Mouse (Mus musculus): ENCODE data around the gene Avl9. TPM values are rescaled to one million over a fixed set of nuclear protein-coding genes. Genes with fewer than 3 reads are reported as not detected.

Gene Avl9
- polyA plus RNA-seq, 1 experiment: 20.8 TPM

DNA sequence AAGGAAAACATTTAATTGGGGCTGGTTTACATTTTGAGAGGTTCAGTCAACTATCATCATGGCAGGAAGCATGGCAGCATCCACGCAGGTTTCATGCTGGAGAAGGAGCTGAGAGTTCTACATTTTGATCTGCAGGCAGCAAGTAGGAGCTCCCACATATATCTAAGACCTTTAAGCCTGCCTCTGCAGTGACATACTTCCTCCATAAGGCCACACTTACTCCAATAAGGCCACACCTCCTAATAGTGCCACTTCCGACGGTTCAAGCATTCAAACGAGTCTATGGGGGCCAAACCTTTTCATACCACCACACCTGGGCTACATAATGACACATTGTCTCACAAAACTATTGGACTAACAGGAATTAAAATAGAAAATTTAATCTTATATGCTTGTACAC is 51.0 kb downstream of the Avl9 start:
- no peak overlapping the region for H3K4me3 ChIP-seq (replicated peaks; ENCODE audit: insufficient read depth, low read depth, low read length)
- 88% methylated on average over 4 of the region's 4 CpGs for WGBS
- no peaks in the 10 kb centered on the region for H3K4me1 ChIP-seq (ENCODE audit: control insufficient read depth, insufficient read depth, low read length)
- H3K27ac ChIP-seq (ENCODE audit: insufficient read depth, low read length): no peak overlapping the region
- no peaks in the 10 kb centered on the region for H3K27me3 ChIP-seq (ENCODE audit: control insufficient read depth, insufficient read depth, low read length)
- TF ChIP-seq CTCF (IDR thresholded peaks at IDR 0.05; ENCODE audit: borderline replicate concordance, insufficient read depth, low read depth, low read length) (no peak), POLR2A (IDR thresholded peaks at IDR 0.05; ENCODE audit: borderline replicate concordance, insufficient read depth, low read length) (no peak)
- no peak for DNase-seq

DNA sequence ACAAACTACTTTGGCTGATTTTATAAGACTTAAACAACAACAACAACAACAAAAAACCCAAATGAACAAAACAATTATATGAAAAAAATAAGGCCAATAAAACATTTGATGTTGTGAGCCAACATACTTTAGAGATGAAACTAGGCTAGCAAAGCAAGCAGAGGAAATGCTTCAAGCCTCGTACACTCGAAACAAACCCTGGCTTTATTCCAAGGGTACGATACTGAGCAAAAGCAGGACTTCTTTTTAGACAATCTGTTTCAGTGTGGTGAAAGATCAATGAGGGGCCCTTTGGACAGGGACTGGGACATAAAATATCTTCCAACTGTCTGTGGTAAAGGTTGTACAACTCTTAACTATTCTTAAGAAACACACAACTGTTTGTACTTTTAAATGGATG is 61.1 kb downstream of the Avl9 start:
- no peak for DNase-seq
- WGBS: 17% methylated on average over 3 of the region's 3 CpGs
- H3K4me1 ChIP-seq (ENCODE audit: control insufficient read depth, insufficient read depth, low read length): no peaks in the 10 kb centered on the region; the same call in 1 of the 2 replicates
- H3K27me3 ChIP-seq (ENCODE audit: control insufficient read depth, insufficient read depth, low read length): no peaks in the 10 kb centered on the region
- H3K27ac ChIP-seq (ENCODE audit: insufficient read depth, low read length): no peak overlapping the region
- TF ChIP-seq CTCF (IDR thresholded peaks at IDR 0.05; ENCODE audit: borderline replicate concordance, insufficient read depth, low read depth, low read length): no peak
- no peak for TF ChIP-seq POLR2A (IDR thresholded peaks at IDR 0.05; ENCODE audit: borderline replicate concordance, insufficient read depth, low read length)
- no peak overlapping the region for H3K4me3 ChIP-seq (replicated peaks; ENCODE audit: insufficient read depth, low read depth, low read length)

DNA sequence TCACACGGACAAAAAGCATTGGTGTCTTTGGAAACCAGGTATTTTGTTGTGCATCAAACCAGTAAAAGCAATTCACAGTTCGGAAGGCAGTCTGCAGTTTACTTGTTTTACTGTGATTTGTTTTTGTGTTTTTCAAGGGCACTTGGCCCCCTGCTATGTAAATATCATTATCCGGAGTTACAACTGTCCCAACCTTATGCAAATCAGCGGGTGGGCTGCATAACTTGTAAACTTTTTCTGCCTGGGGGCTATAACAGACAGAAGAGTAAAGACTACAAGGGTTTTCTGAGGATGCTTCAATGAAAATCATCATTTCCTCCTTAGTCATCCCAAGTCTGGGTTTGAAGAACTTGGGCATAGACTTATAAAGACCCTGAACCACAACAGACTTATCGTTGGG is 64.9 kb downstream of the Avl9 start:
- 90% methylated on average over 5 of the region's 5 CpGs for WGBS
- Histone ChIP-seq H3K27ac (ENCODE audit: insufficient read depth, low read length) (no peak overlapping the region), H3K4me1 (ENCODE audit: control insufficient read depth, insufficient read depth, low read length) (peaks cover 7% of the 10 kb centered on the region), H3K4me3 (replicated peaks; ENCODE audit: insufficient read depth, low read depth, low read length) (no peak overlapping the region), H3K27me3 (ENCODE audit: control insufficient read depth, insufficient read depth, low read length) (no peaks in the 10 kb centered on the region)
- DNase-seq: no peak
- TF ChIP-seq POLR2A (IDR thresholded peaks at IDR 0.05; ENCODE audit: borderline replicate concordance, insufficient read depth, low read length): no peak
- TF ChIP-seq CTCF (IDR thresholded peaks at IDR 0.05; ENCODE audit: borderline replicate concordance, insufficient read depth, low read depth, low read length): no peak

DNA sequence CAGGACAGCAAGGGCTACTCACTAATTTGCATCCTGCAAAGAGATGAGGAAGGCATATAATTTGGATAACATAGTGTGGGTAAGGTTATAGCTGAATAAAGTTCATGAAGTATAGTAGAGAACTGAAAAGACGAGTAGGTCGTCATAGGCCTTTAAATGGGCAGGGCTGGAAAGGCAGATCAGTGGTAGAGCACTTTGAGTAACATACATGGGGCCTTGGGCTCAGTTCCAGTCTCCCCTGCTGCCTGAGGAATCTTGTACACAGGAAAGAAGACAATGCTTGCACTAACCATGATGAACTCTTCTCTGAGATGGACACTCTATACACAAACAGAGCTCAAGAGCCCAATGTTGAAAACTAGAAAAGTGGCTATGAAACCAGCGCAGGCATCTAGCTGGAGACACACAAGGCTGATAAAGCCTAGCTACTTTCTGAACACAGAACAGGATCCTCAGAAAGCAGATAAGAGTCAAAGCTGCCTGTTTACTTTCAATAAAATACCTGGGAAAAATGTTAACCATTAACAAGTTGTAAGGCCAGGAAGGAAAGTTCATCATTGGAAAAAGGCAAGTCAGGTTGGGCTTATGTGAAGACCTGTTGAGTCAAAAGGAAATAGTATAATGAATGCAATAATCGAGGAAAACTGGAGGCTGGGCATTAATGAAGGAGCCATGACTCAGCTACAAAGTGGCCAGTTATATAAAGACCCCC is 69.0 kb downstream of the Avl9 start:
- WGBS: 70% methylated on average over 4 of the region's 4 CpGs
- H3K4me3 ChIP-seq (replicated peaks; ENCODE audit: insufficient read depth, low read depth, low read length): no peak overlapping the region
- DNase-seq: no peak

DNA sequence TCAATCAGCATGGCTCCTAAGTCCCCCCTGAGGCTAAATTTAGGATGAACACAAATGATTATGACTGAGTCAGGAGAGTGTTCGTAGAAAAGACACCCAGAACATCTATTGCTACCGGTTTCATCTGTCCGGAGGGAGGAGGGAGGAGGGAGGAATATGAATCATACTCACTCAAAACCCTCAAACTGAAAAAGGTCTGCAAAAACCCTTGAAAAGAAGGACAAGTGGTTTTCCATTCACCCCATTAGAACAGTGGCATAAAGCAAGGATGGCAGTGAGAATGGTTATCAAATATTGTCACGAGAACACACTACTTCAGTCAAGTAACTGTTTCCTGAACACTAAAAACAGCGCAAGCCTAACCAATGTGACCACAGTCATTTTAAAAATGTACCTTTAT is 70.4 kb downstream of the Avl9 start:
- 62% methylated on average over 5 of the region's 5 CpGs for whole genome bisulfite sequencing
- Histone ChIP-seq H3K4me1 (ENCODE audit: control insufficient read depth, insufficient read depth, low read length) (peaks cover 10% of the 10 kb centered on the region; the same call in 1 of the 2 replicates), H3K27me3 (ENCODE audit: control insufficient read depth, insufficient read depth, low read length) (no peaks in the 10 kb centered on the region), H3K27ac (ENCODE audit: insufficient read depth, low read length) (no peak overlapping the region), H3K4me3 (replicated peaks; ENCODE audit: insufficient read depth, low read depth, low read length) (no peak overlapping the region)
- no peak for DNase-seq
- no peak for TF ChIP-seq POLR2A (IDR thresholded peaks at IDR 0.05; ENCODE audit: borderline replicate concordance, insufficient read depth, low read length)
- TF ChIP-seq CTCF (IDR thresholded peaks at IDR 0.05; ENCODE audit: borderline replicate concordance, insufficient read depth, low read depth, low read length): no peak

More for the DNA sequence above, 69.0 kb downstream of the Avl9 start:
- TF ChIP-seq POLR2A (IDR thresholded peaks at IDR 0.05; ENCODE audit: borderline replicate concordance, insufficient read depth, low read length) (no peak), CTCF (IDR thresholded peaks at IDR 0.05; ENCODE audit: borderline replicate concordance, insufficient read depth, low read depth, low read length) (no peak)
- no peak overlapping the region for H3K27ac ChIP-seq (ENCODE audit: insufficient read depth, low read length)
- H3K27me3 ChIP-seq (ENCODE audit: control insufficient read depth, insufficient read depth, low read length): no peaks in the 10 kb centered on the region
- peaks cover 10% of the 10 kb centered on the region; the same call in 1 of the 2 replicates for H3K4me1 ChIP-seq (ENCODE audit: control insufficient read depth, insufficient read depth, low read length)

DNA sequence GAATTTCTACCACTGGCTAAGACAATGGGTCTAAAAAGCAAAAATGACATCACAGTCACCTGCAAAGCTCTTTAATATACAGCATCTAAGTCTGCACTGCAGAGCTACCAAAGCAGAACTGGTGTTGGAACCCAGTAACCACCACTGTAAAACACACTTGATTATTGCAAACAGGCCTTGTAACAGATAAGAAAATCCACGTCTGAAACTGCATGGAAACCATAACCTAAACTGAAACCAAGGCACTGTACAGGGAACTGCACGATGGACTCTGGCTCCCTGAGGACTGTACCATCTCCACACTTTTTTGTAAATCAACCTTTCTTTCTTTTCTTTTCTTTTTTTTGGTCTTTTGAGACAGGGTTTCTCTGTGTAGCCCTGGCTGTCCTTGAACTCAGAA is 73.0 kb downstream of the Avl9 start:
- 77% methylated on average over 2 of the region's 2 CpGs for WGBS
- DNase-seq: no peak
- Histone ChIP-seq H3K4me3 (replicated peaks; ENCODE audit: insufficient read depth, low read depth, low read length) (no peak overlapping the region), H3K4me1 (ENCODE audit: control insufficient read depth, insufficient read depth, low read length) (peaks cover 7% of the 10 kb centered on the region; the same call in 1 of the 2 replicates), H3K27ac (ENCODE audit: insufficient read depth, low read length) (no peak overlapping the region), H3K27me3 (ENCODE audit: control insufficient read depth, insufficient read depth, low read length) (no peaks in the 10 kb centered on the region)
- no peak for TF ChIP-seq POLR2A (IDR thresholded peaks at IDR 0.05; ENCODE audit: borderline replicate concordance, insufficient read depth, low read length)
- no peak for TF ChIP-seq CTCF (IDR thresholded peaks at IDR 0.05; ENCODE audit: borderline replicate concordance, insufficient read depth, low read depth, low read length)

DNA sequence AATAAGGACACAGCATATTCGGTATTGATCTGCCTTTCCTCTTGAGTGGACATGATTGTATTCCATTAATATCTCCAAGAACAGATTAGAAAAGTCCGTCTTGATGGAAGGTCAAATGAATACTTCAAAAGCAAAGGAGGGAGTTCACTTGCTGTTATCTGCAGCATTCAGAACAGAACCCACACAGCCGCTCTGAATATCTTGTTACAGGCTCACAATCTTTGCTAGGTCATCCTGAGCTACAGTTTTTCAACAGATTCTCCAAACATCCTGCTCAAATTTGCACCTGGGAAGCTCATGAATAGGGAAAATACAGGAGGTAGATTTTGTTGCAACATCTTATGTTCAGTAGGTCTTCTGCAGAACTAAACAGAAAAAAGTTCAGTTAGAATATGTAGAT is 74.6 kb downstream of the Avl9 start:
- H3K27me3 ChIP-seq (ENCODE audit: control insufficient read depth, insufficient read depth, low read length): no peaks in the 10 kb centered on the region

DNA sequence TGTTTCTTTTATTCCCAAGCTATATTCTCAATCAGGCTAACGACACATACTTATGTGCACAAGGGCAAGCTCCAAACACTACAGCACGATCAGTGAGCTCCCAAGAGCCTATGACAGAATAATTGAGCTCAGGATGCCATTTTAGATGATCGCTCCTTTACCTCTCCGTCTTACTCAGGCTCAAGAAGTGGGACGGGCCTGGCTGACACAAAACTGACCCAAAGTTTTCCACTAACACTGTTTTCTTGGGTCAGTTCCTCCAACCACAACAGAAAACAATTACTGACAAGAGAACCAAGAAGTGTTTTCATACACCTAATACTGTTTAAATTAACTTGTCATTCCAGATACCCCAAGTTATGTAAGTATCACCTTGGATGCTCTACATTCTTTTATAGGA is 80.1 kb downstream of the Avl9 start:
- Histone ChIP-seq H3K27ac (ENCODE audit: insufficient read depth, low read length) (no peak overlapping the region), H3K4me3 (replicated peaks; ENCODE audit: insufficient read depth, low read depth, low read length) (no peak overlapping the region), H3K4me1 (ENCODE audit: control insufficient read depth, insufficient read depth, low read length) (peaks cover 2% of the 10 kb centered on the region; the same call in 1 of the 2 replicates), H3K27me3 (ENCODE audit: control insufficient read depth, insufficient read depth, low read length) (no peaks in the 10 kb centered on the region)
- no peak for TF ChIP-seq POLR2A (IDR thresholded peaks at IDR 0.05; ENCODE audit: borderline replicate concordance, insufficient read depth, low read length)
- no peak for TF ChIP-seq CTCF (IDR thresholded peaks at IDR 0.05; ENCODE audit: borderline replicate concordance, insufficient read depth, low read depth, low read length)
- 70% methylated on average over 5 of the region's 5 CpGs for WGBS
- DNase-seq: no peak

More for the DNA sequence above, 74.6 kb downstream of the Avl9 start:
- TF ChIP-seq POLR2A (IDR thresholded peaks at IDR 0.05; ENCODE audit: borderline replicate concordance, insufficient read depth, low read length) (no peak), CTCF (IDR thresholded peaks at IDR 0.05; ENCODE audit: borderline replicate concordance, insufficient read depth, low read depth, low read length) (no peak)
- no peak overlapping the region for H3K27ac ChIP-seq (ENCODE audit: insufficient read depth, low read length)
- peaks cover 3% of the 10 kb centered on the region; the same call in 1 of the 2 replicates for H3K4me1 ChIP-seq (ENCODE audit: control insufficient read depth, insufficient read depth, low read length)
- WGBS: 81% methylated on average over 3 of the region's 3 CpGs
- DNase-seq: no peak
- H3K4me3 ChIP-seq (replicated peaks; ENCODE audit: insufficient read depth, low read depth, low read length): no peak overlapping the region
